Mouse (Mus musculus) kidney, embryonic 14.5 days (tissue): ENCODE results near the gene Upk3bl. TPM values are rescaled to one million over a fixed set of nuclear protein-coding genes. Genes with fewer than 3 reads are reported as not detected.

Experiments used
- ATAC-seq: fragments of 200-750 bp; cut with Nextera tagmentation; 2 replicates; pipeline ENCODE4 v1.8.0; 2017; ENCODE audit warnings: moderate number of reproducible peaks, mild to moderate bottlenecking, moderate TSS enrichment, moderate library complexity; ENCODE audit not compliant: low FRiP score, low TSS enrichment
- H3K27ac ChIP-seq: fragments of 300-500 bp; sonication (generic); 2 replicates; pipeline ENCODE4 v1.5.1; 2014; ENCODE audit warnings: low read depth, mild to moderate bottlenecking, low read length, moderate library complexity, mixed read lengths
- H3K27me3 ChIP-seq: fragments of 300-500 bp; sonication (generic); 2 replicates; pipeline ENCODE4 v1.6.1; 2014; ENCODE audit warnings: mild to moderate bottlenecking, low read length; ENCODE audit not compliant: control insufficient read depth, insufficient read depth
- H3K36me3 ChIP-seq: fragments of 300-500 bp; sonication (generic); 2 replicates; pipeline ENCODE4 v1.6.1; 2014; ENCODE audit warnings: low read length, mixed read lengths; ENCODE audit not compliant: control insufficient read depth, insufficient read depth
- H3K4me1 ChIP-seq: fragments of 300-500 bp; sonication (generic); 2 replicates; pipeline ENCODE4 v1.6.1; 2014; ENCODE audit warnings: low read length, mixed read lengths; ENCODE audit not compliant: control insufficient read depth, insufficient read depth
- H3K4me2 ChIP-seq: fragments of 300-500 bp; sonication (generic); replicated peaks from 2 replicates; pipeline ENCODE4 v1.6.1; 2014; ENCODE audit warnings: low read depth, mild to moderate bottlenecking, low read length
- H3K4me3 ChIP-seq: fragments of 300-500 bp; sonication (generic); 2 replicates; pipeline ENCODE4 v1.5.1; 2014; ENCODE audit warnings: mild to moderate bottlenecking, low read length
- H3K9ac ChIP-seq: fragments of 300-500 bp; sonication (generic); 2 replicates; pipeline ENCODE4 v1.6.1; 2014; ENCODE audit warnings: low read depth, mild to moderate bottlenecking, low read length, moderate library complexity
- H3K9me3 ChIP-seq: fragments of 300-500 bp; sonication (generic); 2 replicates; pipeline ENCODE4 v1.6.1; 2016; ENCODE audit warnings: low read length; ENCODE audit not compliant: control insufficient read depth
- WGBS: fragments of 180-500 bp; shearing (Covaris S2); extraction: QIAGEN DNeasy Blood & Tissue Kit; methylation state at CpG from one replicate; pipeline ENCODE4 v1.1.7; 2014; 5-methylcytosine and 5-hydroxymethylcytosine counted together
- polyA plus RNA-seq: library from polyadenylated mRNA; unstranded; fragments of >200 nt; fragmentation: Nextera tagmentation; extraction: Ambion mirVana; gene quantifications from 2 replicates; pipeline ENCODE4 v1.2.1, GENCODE M21; 2014

Gene Upk3bl
- polyA plus RNA-seq, 1 experiment from 2014 or later, result 2.2 TPM

DNA sequence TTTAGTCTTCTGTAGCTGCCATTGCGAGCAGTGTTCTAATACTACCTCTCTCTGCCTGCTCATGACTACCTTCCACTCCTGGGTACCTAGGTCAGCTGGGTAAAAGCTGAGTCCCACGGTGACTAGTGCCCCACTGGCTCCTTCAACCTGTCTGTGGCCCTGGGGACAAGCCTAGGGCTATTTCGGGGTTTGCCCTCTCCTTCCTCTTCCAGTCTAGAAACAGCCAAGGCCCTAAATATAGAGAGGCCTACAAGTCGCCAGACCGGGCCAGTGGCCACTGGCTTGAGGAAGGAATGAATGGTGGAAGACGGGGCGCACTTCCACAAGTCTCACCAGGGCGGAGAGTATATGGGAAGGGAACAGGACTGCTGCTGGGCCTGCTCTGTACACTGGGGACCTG lies 32.0 kb downstream of the Upk3bl start:
- H3K36me3 ChIP-seq, result 0 out of 2 replicates have a peak, but pooled peaks cover 6% of the 10 kb centered on the region
- no peak overlapping the region for H3K4me2 ChIP-seq
- WGBS, result 94% methylated on average over 8 of the region's 8 CpGs
- ATAC-seq, result no peak
- no peak overlapping the region for H3K27ac ChIP-seq
- H3K9me3 ChIP-seq, result no peaks in the 10 kb centered on the region
- peaks cover 13% of the 10 kb centered on the region for H3K4me1 ChIP-seq
- no peaks in the 10 kb centered on the region for H3K27me3 ChIP-seq
- H3K4me3 ChIP-seq, result no peak overlapping the region
- no peak overlapping the region for H3K9ac ChIP-seq

DNA sequence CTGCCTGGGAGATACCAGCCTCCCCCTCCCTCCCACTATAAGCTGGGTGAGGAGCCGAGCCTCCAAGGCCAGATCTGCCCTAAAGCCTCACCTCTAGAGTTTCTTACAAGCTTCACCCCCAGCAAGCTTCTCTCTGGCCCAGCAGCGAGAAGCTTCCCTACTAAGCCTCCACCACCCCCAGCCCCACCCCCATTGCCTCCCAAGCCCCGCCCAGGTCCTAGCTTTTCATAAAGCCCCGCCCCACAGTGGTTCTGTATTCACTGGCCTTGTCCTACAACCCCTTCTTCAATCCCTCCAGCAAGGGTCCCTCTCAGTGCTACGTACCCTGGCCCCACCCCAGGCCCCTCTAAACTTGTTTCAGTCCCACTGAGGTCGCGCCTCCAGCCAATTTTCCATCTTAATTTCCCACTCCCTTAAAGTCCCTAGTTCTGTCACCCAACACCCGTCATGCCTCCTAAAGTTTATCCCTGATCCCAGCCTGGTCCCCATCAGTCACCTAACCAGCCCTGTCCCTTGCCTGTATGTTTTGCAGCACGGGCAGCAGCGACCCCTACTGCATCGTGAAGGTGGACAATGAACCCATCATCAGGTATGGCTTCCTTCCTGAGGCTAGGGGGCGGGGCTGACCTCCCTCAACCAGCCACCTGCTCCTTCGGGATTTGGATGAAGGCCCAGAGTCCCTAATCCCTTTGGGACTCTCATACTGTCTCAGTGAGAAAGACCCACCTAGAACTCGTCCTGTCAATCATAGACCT lies 34.7 kb downstream of the Upk3bl start:
- Histone ChIP-seq H3K4me2 (no peak overlapping the region), H3K27me3 (no peaks in the 10 kb centered on the region)
- 21% methylated on average over 14 of the region's 14 CpGs for WGBS

GRCm38 (mm10) chr5:136091927-136092326 lies 37.6 kb downstream of the Upk3bl start:
- Histone ChIP-seq H3K9ac (no peak overlapping the region), H3K4me3 (no peak overlapping the region), H3K27me3 (no peaks in the 10 kb centered on the region), H3K9me3 (no peaks in the 10 kb centered on the region), H3K36me3 (0 out of 2 replicates have a peak, but pooled peaks cover 4% of the 10 kb centered on the region), H3K27ac (no peak overlapping the region), H3K4me2 (no peak overlapping the region), H3K4me1 (no peaks in the 10 kb centered on the region)
- WGBS, result 62% methylated on average over 5 of the region's 5 CpGs
- no peak for ATAC-seq

More for the DNA sequence above, 34.7 kb downstream of the Upk3bl start:
- Histone ChIP-seq H3K27ac (no peak overlapping the region), H3K9me3 (no peaks in the 10 kb centered on the region), H3K36me3 (0 out of 2 replicates have a peak, but pooled peaks cover 7% of the 10 kb centered on the region), H3K4me3 (no peak overlapping the region), H3K4me1 (peaks cover 13% of the 10 kb centered on the region), H3K9ac (no peak overlapping the region)
- ATAC-seq, result no peak

DNA sequence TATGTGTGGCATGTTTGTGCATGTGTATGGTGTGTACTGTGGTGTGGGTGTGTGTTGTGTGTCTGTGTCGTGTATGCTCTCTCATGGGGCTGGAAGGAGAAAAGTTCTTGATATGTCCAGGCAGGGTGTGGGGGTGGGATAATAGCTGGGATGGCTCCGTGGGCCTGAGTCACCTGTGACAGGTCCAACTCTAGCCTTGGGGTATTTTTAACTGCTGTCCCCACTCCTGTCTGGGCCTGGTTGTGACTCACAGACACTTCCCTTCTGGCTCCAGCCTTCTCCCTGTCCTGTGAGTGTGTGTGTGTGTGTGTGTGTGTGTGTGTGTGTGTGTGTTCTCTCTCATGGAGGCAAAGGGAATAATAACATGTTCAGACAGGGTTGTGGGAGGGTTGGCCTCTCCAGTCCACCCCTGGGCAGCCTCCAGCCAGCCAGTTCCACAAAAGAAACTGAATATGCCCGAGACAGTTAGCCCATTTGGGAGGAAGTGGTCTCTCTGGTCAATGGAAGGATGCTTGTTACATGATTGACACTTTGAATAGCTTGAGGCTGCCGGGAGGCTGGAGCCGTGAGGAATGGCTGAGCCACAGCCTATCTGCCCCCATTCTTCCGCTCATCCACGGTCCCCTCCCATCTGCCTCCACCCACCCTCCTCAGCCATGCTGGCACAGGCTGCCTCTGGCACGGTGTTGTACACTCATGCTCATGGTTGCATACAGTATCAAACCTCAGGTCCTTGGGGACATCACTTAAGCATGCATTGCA lies 40.1 kb downstream of the Upk3bl start:
- 0 out of 2 replicates have a peak, but pooled peaks have one; percentile 11 for ATAC-seq
- H3K9me3 ChIP-seq, result no peaks in the 10 kb centered on the region
- 0 out of 2 replicates have a peak, but pooled peaks cover 4% of the 10 kb centered on the region for H3K36me3 ChIP-seq
- H3K9ac ChIP-seq, result no peak overlapping the region
- WGBS, result 54% methylated on average over 8 of the region's 8 CpGs
- H3K4me1 ChIP-seq, result no peaks in the 10 kb centered on the region
- no peak overlapping the region for H3K4me2 ChIP-seq
- no peak overlapping the region for H3K27ac ChIP-seq
- H3K27me3 ChIP-seq, result no peaks in the 10 kb centered on the region
- no peak overlapping the region for H3K4me3 ChIP-seq

DNA sequence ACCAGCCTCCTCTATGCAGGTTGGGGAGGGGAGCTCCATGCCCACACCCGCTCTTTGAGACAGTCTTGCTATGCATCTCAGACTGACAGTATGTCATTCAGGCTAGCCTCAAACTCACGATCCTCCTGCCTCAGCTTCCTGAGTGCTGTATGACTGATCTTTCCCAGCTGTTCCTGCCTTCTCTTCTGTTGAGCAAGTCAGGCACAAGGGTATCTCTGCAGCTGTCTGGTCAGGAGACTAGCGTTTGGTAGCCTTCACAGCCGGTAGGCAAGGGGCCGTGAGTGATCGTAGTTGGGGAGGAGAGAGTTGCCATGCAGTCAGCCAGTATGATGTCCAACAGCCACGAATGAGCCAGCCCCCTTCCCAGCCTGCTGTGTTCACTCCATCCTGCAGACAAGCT lies 40.8 kb downstream of the Upk3bl start:
- Histone ChIP-seq H3K4me2 (no peak overlapping the region), H3K4me3 (no peak overlapping the region), H3K9me3 (no peaks in the 10 kb centered on the region), H3K36me3 (0 out of 2 replicates have a peak, but pooled peaks cover 4% of the 10 kb centered on the region), H3K27ac (no peak overlapping the region), H3K4me1 (no peaks in the 10 kb centered on the region), H3K27me3 (no peaks in the 10 kb centered on the region), H3K9ac (no peak overlapping the region)
- 67% methylated on average over 7 of the region's 7 CpGs for WGBS
- 0 out of 2 replicates have a peak, but pooled peaks have one; percentile 2 for ATAC-seq

DNA sequence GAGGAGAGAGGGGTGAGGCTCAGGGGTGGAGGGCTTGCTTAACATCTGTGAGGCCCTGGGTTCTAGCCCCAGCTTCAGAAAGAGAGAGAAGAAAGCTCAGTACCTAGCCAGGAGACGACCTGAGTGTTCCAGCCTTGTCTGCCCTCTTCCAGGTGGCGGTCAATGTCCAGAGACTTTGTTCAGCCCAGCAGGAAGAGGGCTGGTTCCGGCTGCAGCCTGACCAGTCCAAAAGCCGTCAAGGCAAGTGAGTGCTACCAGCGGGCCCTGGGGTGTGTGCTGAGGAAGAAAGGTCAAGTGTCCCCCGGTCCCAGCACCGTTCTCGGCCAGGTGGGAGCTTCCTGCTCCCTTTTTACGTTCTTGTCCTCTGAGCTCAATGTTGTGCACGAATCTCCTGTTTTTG lies 44.2 kb downstream of the Upk3bl start:
- Histone ChIP-seq H3K4me3 (no peak overlapping the region), H3K36me3 (no peaks in the 10 kb centered on the region), H3K27ac (no peak overlapping the region), H3K27me3 (peaks cover 3% of the 10 kb centered on the region; the same call in 1 of the 2 replicates), H3K9me3 (no peaks in the 10 kb centered on the region), H3K4me1 (0 out of 2 replicates have a peak, but pooled peaks cover 5% of the 10 kb centered on the region), H3K9ac (no peak overlapping the region), H3K4me2 (no peak overlapping the region)
- 84% methylated on average over 10 of the region's 10 CpGs for WGBS
- ATAC-seq, result no peak

DNA sequence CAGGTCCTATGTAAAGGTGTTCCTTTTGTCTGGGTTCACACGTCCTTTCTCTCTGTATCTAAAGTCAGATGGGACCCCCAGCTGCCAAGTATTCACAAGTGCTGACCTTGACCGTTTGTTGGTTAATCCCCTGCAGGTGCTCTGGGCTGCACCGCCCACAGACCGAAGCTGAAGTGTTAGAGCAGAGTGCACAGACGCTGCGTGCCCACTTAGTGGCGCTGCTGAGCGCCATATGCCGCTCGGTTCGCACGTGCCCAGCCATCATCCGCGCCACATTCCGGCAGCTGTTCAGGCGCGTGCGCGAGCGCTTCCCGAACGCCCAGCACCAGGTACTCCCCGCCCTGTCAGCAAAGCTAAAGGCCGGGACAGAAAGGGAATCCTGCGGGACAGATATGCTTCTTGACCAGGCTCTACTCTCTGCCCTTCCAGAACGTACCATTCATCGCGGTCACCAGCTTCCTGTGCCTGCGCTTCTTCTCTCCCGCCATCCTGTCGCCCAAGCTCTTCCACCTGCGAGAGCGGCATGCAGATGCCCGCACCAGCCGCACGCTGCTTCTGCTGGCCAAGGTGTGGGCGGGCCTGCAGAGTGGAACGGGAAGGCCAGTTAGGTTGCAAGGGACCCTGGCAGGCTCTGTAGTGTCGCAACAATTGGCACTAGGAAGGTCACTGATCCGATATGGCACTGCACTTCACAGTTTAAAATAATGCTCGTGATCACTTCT lies 48.0 kb downstream of the Upk3bl start:
- peak overlapping the region; percentile 59 for H3K4me2 ChIP-seq
- H3K27ac ChIP-seq, result no peak overlapping the region
- peak overlapping the region; percentile 29 for H3K4me3 ChIP-seq
- H3K36me3 ChIP-seq, result no peaks in the 10 kb centered on the region
- H3K4me1 ChIP-seq, result 0 out of 2 replicates have a peak, but pooled peaks cover 5% of the 10 kb centered on the region
- peaks cover 3% of the 10 kb centered on the region; the same call in 1 of the 2 replicates for H3K27me3 ChIP-seq
- 7% methylated on average over 41 of the region's 41 CpGs for WGBS
- H3K9ac ChIP-seq, result peak overlapping the region; percentile 42; the same call in 1 of the 2 replicates
- H3K9me3 ChIP-seq, result no peaks in the 10 kb centered on the region
- peak; percentile 70 for ATAC-seq

DNA sequence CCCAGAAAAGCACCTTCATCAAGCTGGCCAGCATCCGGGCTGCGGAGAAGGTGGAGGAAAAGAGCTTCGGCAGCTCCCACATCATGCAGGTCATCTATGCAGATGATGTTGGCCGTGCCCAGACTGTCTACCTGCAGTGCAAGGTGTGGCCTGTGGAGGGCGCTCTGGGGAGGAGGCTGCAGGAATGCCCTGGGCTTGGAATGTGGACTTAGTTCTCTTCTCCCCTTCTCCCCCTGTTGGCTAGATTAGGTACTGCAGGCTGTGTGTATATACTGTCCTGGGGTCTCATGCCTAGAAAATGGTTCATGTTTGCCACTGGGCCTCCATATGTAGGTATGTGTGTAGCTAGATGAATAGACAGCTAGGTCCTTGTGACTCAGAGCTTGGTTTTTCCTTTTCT lies 50.2 kb downstream of the Upk3bl start:
- no peak overlapping the region for H3K27ac ChIP-seq
- H3K4me2 ChIP-seq, result no peak overlapping the region
- 81% methylated on average over 5 of the region's 5 CpGs for WGBS
- 0 out of 2 replicates have a peak, but pooled peaks cover 5% of the 10 kb centered on the region for H3K4me1 ChIP-seq
- no peak overlapping the region for H3K9ac ChIP-seq
- peaks cover 3% of the 10 kb centered on the region; the same call in 1 of the 2 replicates for H3K27me3 ChIP-seq
- H3K9me3 ChIP-seq, result no peaks in the 10 kb centered on the region
- no peak for ATAC-seq
- H3K4me3 ChIP-seq, result no peak overlapping the region
- no peaks in the 10 kb centered on the region for H3K36me3 ChIP-seq
